Mouse (Mus musculus): ENCODE measurements around the gene Ttll4. TPM values are rescaled to one million over a fixed set of nuclear protein-coding genes. Genes with fewer than 3 reads are reported as not detected.

The Ttll4 gene
- total and polyA plus RNA-seq, 2 experiments, result 8.6 to 9.1 TPM

GRCm38 (mm10) chr1:74726674-74727073 lies 65.1 kb downstream of the Ttll4 start:
- Histone ChIP-seq H3K27me3 (ENCODE audit: control insufficient read depth, insufficient read depth, low read length) (no peaks in the 10 kb centered on the region), H3K4me1 (ENCODE audit: control insufficient read depth, insufficient read depth, low read length) (peaks cover 23% of the 10 kb centered on the region), H3K27ac (replicated peaks; ENCODE audit: insufficient read depth, low read depth, low read length) (no peak overlapping the region; the same call in 1 of the 2 replicates), H3K4me3 (ENCODE audit: insufficient read depth, low read depth, low read length) (no peak overlapping the region), H3K79me2 (ENCODE audit: control insufficient read depth, insufficient read depth, low read length) (peaks cover 26% of the 10 kb centered on the region; the same call in 1 of the 2 replicates), H3K9ac (ENCODE audit: low read depth, low read length) (no peak overlapping the region), H3K36me3 (ENCODE audit: control insufficient read depth, insufficient read depth, low read length) (peaks cover 32% of the 10 kb centered on the region)
- no peak for DNase-seq (ENCODE audit: extremely low read depth, low read depth, low spot score)
- 49% methylated on average over 5 of the region's 5 CpGs for WGBS
- TF ChIP-seq POLR2A (IDR thresholded peaks at IDR 0.05; ENCODE audit: extremely low read depth, insufficient read depth, low read length), result no peak
- no peak for TF ChIP-seq CTCF (IDR thresholded peaks at IDR 0.05; ENCODE audit: low read depth, low read length)

DNA sequence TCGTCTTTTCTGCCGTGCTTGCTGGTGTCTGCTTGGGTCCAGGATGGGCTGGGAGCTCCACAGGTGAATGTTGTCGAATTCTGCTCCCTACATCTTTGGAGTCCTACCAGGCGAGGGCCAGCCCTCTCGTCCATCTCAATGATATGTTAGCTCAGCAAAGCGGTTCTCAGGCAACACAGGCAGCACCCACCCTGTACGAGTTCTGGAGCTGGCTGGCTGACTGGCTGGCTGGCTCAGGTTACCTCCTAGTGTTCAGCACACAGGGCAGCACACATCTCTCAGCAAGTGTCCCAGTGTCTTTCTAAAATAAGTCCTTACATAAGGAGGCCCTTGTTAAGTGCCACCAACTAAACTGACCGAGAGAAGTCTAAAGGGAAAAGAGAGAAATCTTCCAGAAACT lies 66.9 kb downstream of the Ttll4 start:
- Histone ChIP-seq H3K27me3 (ENCODE audit: control insufficient read depth, insufficient read depth, low read length) (no peaks in the 10 kb centered on the region), H3K9ac (ENCODE audit: low read depth, low read length) (no peak overlapping the region), H3K4me3 (ENCODE audit: insufficient read depth, low read depth, low read length) (no peak overlapping the region), H3K79me2 (ENCODE audit: control insufficient read depth, insufficient read depth, low read length) (peaks cover 15% of the 10 kb centered on the region; the same call in 1 of the 2 replicates), H3K27ac (replicated peaks; ENCODE audit: insufficient read depth, low read depth, low read length) (0 out of 2 replicates have a peak overlapping the region, but pooled peaks have one; percentile 23), H3K4me1 (ENCODE audit: control insufficient read depth, insufficient read depth, low read length) (peaks cover 8% of the 10 kb centered on the region), H3K36me3 (ENCODE audit: control insufficient read depth, insufficient read depth, low read length) (peaks cover 42% of the 10 kb centered on the region)
- WGBS, result 77% methylated on average over 8 of the region's 8 CpGs
- DNase-seq (ENCODE audit: extremely low read depth, low read depth, low spot score), result no peak
- no peak for TF ChIP-seq CTCF (IDR thresholded peaks at IDR 0.05; ENCODE audit: low read depth, low read length)
- TF ChIP-seq POLR2A (IDR thresholded peaks at IDR 0.05; ENCODE audit: extremely low read depth, insufficient read depth, low read length), result no peak

- WGBS, result 87% methylated on average over 12 of the region's 12 CpGs
- no peaks in the 10 kb centered on the region for H3K79me2 ChIP-seq (ENCODE audit: control insufficient read depth, insufficient read depth, low read length)
- peaks cover 62% of the 10 kb centered on the region for H3K36me3 ChIP-seq (ENCODE audit: control insufficient read depth, insufficient read depth, low read length)
- no peak overlapping the region for H3K9ac ChIP-seq (ENCODE audit: low read depth, low read length)
- TF ChIP-seq POLR2A (IDR thresholded peaks at IDR 0.05; ENCODE audit: extremely low read depth, insufficient read depth, low read length) (no peak), CTCF (IDR thresholded peaks at IDR 0.05; ENCODE audit: low read depth, low read length) (no peak)
- no peaks in the 10 kb centered on the region for H3K4me1 ChIP-seq (ENCODE audit: control insufficient read depth, insufficient read depth, low read length)
- no peak overlapping the region for H3K4me3 ChIP-seq (ENCODE audit: insufficient read depth, low read depth, low read length)
- no peaks in the 10 kb centered on the region for H3K27me3 ChIP-seq (ENCODE audit: control insufficient read depth, insufficient read depth, low read length)
- no peak for DNase-seq (ENCODE audit: extremely low read depth, low read depth, low spot score)
- H3K27ac ChIP-seq (replicated peaks; ENCODE audit: insufficient read depth, low read depth, low read length), result no peak overlapping the region
These were observed 75.4 kb downstream of the Ttll4 start for GRCm38 (mm10) chr1:74736977-74737376.

DNA sequence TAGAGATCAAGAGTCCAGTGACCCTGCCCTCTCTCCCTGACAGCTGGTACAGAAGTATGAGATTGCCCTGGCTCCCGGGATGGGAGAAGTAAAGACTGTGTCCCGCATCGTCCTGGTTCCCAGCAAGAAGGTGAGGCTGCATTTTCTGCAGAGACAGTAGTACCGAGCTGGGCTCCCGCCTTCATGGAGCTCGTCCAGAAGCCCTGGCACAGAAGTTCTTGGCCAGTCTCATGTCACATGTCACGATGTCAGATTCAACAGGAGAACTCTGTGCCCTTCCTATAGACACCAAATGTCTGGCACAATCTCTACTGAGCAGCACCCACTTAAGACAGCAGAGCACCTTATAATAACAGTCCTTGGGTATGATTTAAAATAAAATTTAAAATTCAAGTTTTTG lies 76.0 kb downstream of the Ttll4 start:
- DNase-seq (ENCODE audit: extremely low read depth, low read depth, low spot score), result no peak
- WGBS, result 54% methylated on average over 7 of the region's 7 CpGs

DNA sequence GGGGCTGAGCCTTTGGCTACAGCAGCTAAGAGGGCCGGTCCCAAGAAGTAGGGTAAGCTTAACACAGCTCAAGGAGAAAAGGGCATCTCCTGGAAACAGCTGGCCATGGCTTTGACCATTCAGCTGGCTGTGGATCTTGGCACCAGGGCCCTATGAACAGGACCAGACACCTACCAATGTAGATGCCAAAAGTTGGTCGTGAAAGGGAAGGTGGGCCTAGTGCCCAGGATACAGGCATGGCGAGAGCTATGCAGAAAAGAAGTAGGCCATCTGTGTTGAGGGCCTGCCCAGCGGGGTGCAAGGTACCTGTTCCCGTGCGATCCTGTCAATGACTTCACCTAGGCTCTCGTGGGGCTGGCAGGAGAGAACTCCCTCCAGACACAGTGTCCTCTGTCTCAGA lies 79.3 kb downstream of the Ttll4 start:
- no peaks in the 10 kb centered on the region for H3K79me2 ChIP-seq (ENCODE audit: control insufficient read depth, insufficient read depth, low read length)
- no peak overlapping the region for H3K4me3 ChIP-seq (ENCODE audit: insufficient read depth, low read depth, low read length)
- no peaks in the 10 kb centered on the region for H3K27me3 ChIP-seq (ENCODE audit: control insufficient read depth, insufficient read depth, low read length)
- H3K4me1 ChIP-seq (ENCODE audit: control insufficient read depth, insufficient read depth, low read length), result no peaks in the 10 kb centered on the region
- peaks cover 27% of the 10 kb centered on the region for H3K36me3 ChIP-seq (ENCODE audit: control insufficient read depth, insufficient read depth, low read length)
- H3K27ac ChIP-seq (replicated peaks; ENCODE audit: insufficient read depth, low read depth, low read length), result no peak overlapping the region
- no peak overlapping the region for H3K9ac ChIP-seq (ENCODE audit: low read depth, low read length)
- no peak for TF ChIP-seq POLR2A (IDR thresholded peaks at IDR 0.05; ENCODE audit: extremely low read depth, insufficient read depth, low read length)
- TF ChIP-seq CTCF (IDR thresholded peaks at IDR 0.05; ENCODE audit: low read depth, low read length), result no peak
- WGBS, result 56% methylated on average over 7 of the region's 7 CpGs
- DNase-seq (ENCODE audit: extremely low read depth, low read depth, low spot score), result no peak

More for the DNA sequence above, 76.0 kb downstream of the Ttll4 start:
- H3K27me3 ChIP-seq (ENCODE audit: control insufficient read depth, insufficient read depth, low read length), result no peaks in the 10 kb centered on the region
- TF ChIP-seq POLR2A (IDR thresholded peaks at IDR 0.05; ENCODE audit: extremely low read depth, insufficient read depth, low read length), result no peak
- TF ChIP-seq CTCF (IDR thresholded peaks at IDR 0.05; ENCODE audit: low read depth, low read length), result no peak
- no peak overlapping the region for H3K27ac ChIP-seq (replicated peaks; ENCODE audit: insufficient read depth, low read depth, low read length)
- H3K4me1 ChIP-seq (ENCODE audit: control insufficient read depth, insufficient read depth, low read length), result no peaks in the 10 kb centered on the region
- no peak overlapping the region for H3K4me3 ChIP-seq (ENCODE audit: insufficient read depth, low read depth, low read length)
- no peaks in the 10 kb centered on the region for H3K79me2 ChIP-seq (ENCODE audit: control insufficient read depth, insufficient read depth, low read length)
- H3K36me3 ChIP-seq (ENCODE audit: control insufficient read depth, insufficient read depth, low read length), result peaks cover 56% of the 10 kb centered on the region
- no peak overlapping the region for H3K9ac ChIP-seq (ENCODE audit: low read depth, low read length)

- H3K9ac ChIP-seq (ENCODE audit: low read depth, low read length), result no peak overlapping the region
- TF ChIP-seq CTCF (IDR thresholded peaks at IDR 0.05; ENCODE audit: low read depth, low read length), result no peak
- H3K4me1 ChIP-seq (ENCODE audit: control insufficient read depth, insufficient read depth, low read length), result peaks cover 6% of the 10 kb centered on the region; the same call in 1 of the 2 replicates
- no peaks in the 10 kb centered on the region for H3K79me2 ChIP-seq (ENCODE audit: control insufficient read depth, insufficient read depth, low read length)
- no peaks in the 10 kb centered on the region for H3K27me3 ChIP-seq (ENCODE audit: control insufficient read depth, insufficient read depth, low read length)
- DNase-seq (ENCODE audit: extremely low read depth, low read depth, low spot score), result no peak
- H3K4me3 ChIP-seq (ENCODE audit: insufficient read depth, low read depth, low read length), result no peak overlapping the region
- no peak overlapping the region for H3K27ac ChIP-seq (replicated peaks; ENCODE audit: insufficient read depth, low read depth, low read length)
- no peaks in the 10 kb centered on the region for H3K36me3 ChIP-seq (ENCODE audit: control insufficient read depth, insufficient read depth, low read length)
- 81% methylated on average over 5 of the region's 5 CpGs for WGBS
These were observed 85.8 kb downstream of the Ttll4 start for GRCm38 (mm10) chr1:74747335-74747734.
